Mouse (Mus musculus) liver, adult 2 months (tissue): ENCODE measurements around the gene Lpp. TPM values are rescaled to one million over a fixed set of nuclear protein-coding genes. Genes with fewer than 3 reads are reported as not detected.
A peak's percentile ranks its signal among the peaks of the same experiment; 100 is the strongest.

Experiments used
- DNase-seq: peaks from one replicate; pipeline ENCODE4 v3.0.0-alpha.2; 2011; ENCODE audit warnings: low read depth, low spot score; ENCODE audit errors: extremely low read depth
- H3K27ac ChIP-seq: fragments of 200-500 bp; replicated peaks from 2 replicates; pipeline ENCODE4 v1.5.1; 2012; ENCODE audit warnings: low read depth, mild to moderate bottlenecking, control low read depth, inconsistent platforms, low read length; ENCODE audit not compliant: insufficient read depth
- H3K27me3 ChIP-seq: fragments of 200-500 bp; 2 replicates; pipeline ENCODE4 v1.6.1; 2012; ENCODE audit warnings: mild to moderate bottlenecking, moderate library complexity, low read length, inconsistent platforms; ENCODE audit not compliant: control insufficient read depth, insufficient read depth
- H3K36me3 ChIP-seq: fragments of 200-500 bp; 2 replicates; pipeline ENCODE4 v1.6.1; 2012; ENCODE audit warnings: low read length, inconsistent platforms; ENCODE audit not compliant: control insufficient read depth, insufficient read depth
- H3K4me1 ChIP-seq: fragments of 200-500 bp; 2 replicates; pipeline ENCODE4 v1.6.1; 2011; ENCODE audit warnings: low read length; ENCODE audit not compliant: control insufficient read depth, insufficient read depth
- H3K4me3 ChIP-seq: fragments of 200-500 bp; 2 replicates; pipeline ENCODE4 v1.5.1; 2011; ENCODE audit warnings: low read depth, mild to moderate bottlenecking, control low read depth, low read length, moderate library complexity; ENCODE audit not compliant: insufficient read depth
- H3K79me2 ChIP-seq: fragments of 200-500 bp; 2 replicates; pipeline ENCODE4 v1.6.1; 2012; ENCODE audit warnings: inconsistent platforms, mild to moderate bottlenecking, low read length, moderate library complexity; ENCODE audit not compliant: control insufficient read depth, insufficient read depth
- H3K9ac ChIP-seq: fragments of 200-500 bp; 2 replicates; pipeline ENCODE4 v1.6.1; 2012; ENCODE audit warnings: low read depth, mild to moderate bottlenecking, control low read depth, inconsistent platforms, low read length
- CTCF ChIP-seq: fragments of 200-500 bp; IDR thresholded peaks from 2 replicates; pipeline ENCODE4 v1.5.1; 2011; ENCODE audit warnings: low read depth, low read length, control low read depth
- POLR2A ChIP-seq: fragments of 200-500 bp; IDR thresholded peaks from 2 replicates; pipeline ENCODE4 v1.6.1; 2011; ENCODE audit warnings: low read length, control low read depth; ENCODE audit not compliant: insufficient read depth; ENCODE audit errors: extremely low read depth
- WGBS: fragments of 180-500 bp; shearing (Covaris S2); methylation state at CpG from one replicate; pipeline ENCODE4 v1.1.7; 2018; 5-methylcytosine and 5-hydroxymethylcytosine counted together
- polyA plus RNA-seq: library from polyadenylated mRNA; depleted of rRNA; stranded (reverse); fragments of >200 nt; gene quantifications from 2 replicates; pipeline ENCODE4 v1.2.3, GENCODE M21; 2012
- total RNA-seq: library from RNA; depleted of rRNA; stranded (reverse); fragments of >200 nt; gene quantifications from 2 replicates; pipeline ENCODE4 v1.2.3, GENCODE M21; 2014

The Lpp gene
- total and polyA plus RNA-seq, 2 experiments = 7.5 to 23.0 TPM

DNA sequence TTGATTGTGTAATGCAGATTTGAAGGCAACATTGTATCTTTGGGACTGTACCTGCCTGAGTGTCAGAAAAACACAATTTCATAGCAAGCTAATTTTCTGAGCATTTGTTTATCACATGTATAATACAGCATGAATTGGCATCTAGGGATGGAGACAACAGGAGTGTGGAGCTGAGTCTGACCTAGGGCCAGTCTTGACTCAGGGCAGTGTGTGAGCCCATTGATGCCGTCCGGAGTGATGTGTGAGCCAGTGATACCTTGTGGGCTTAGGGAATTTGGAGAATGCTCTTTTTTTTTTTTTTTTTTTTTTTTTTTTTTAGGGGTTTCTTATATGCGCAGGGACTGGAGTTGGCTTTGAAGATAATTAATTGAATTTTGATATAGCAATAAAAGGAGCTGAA lies 174.3 kb downstream of the Lpp start:
- no peak overlapping the region for H3K4me3 ChIP-seq
- H3K27me3 ChIP-seq = no peaks in the 10 kb centered on the region
- WGBS = 96% methylated on average over 3 of the region's 3 CpGs
- H3K79me2 ChIP-seq = peaks cover 3% of the 10 kb centered on the region; the same call in 1 of the 2 replicates
- no peak for DNase-seq
- no peak overlapping the region for H3K27ac ChIP-seq
- H3K9ac ChIP-seq = no peak overlapping the region
- TF ChIP-seq POLR2A = no peak
- TF ChIP-seq CTCF = no peak
- H3K36me3 ChIP-seq = no peaks in the 10 kb centered on the region
- H3K4me1 ChIP-seq = no peaks in the 10 kb centered on the region

DNA sequence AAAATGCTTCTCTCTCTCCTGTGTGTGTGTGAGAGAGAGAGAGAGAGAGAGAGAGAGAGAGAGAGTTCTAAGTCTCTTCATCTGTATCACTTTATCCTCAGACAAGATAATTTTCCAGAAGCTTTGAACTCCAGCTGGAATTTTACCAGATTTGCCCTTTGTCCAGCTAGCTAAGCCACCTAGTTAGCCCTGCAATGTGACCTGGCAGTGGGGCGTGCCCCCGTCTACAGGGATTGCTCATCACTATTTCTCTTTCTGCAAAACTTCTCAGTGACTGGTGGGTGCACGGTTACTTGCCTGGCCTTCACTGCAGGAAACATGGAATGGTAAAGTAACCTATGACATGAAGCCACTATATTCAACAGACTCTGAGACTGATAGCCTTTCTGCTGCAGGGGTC lies 174.8 kb downstream of the Lpp start:
- peaks cover 3% of the 10 kb centered on the region; the same call in 1 of the 2 replicates for H3K79me2 ChIP-seq
- H3K4me3 ChIP-seq = no peak overlapping the region
- H3K9ac ChIP-seq = no peak overlapping the region
- DNase-seq = peak; percentile 28
- H3K27me3 ChIP-seq = no peaks in the 10 kb centered on the region
- TF ChIP-seq CTCF = no peak
- TF ChIP-seq POLR2A = no peak
- WGBS = 61% methylated on average over 3 of the region's 3 CpGs
- H3K27ac ChIP-seq = no peak overlapping the region
- H3K36me3 ChIP-seq = no peaks in the 10 kb centered on the region
- H3K4me1 ChIP-seq = no peaks in the 10 kb centered on the region

DNA sequence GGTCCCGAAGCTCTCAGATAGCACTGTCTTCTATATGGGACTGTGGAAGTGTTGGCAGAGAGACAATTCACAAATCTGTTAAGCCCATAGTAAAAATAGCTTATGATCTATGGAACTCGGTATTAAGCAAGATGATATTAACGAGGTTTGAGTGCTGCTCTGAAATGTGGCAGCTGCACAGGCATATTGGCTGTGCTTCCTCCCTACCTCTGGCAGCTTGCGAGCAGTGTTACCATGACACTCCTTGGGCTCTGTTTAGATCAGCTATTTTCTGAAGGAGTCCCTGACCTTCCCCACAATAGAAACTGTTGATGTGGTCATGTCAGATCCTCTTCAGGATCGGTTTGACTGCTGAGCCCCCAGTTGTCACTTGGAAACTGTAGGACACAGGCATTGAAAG lies 176.4 kb downstream of the Lpp start:
- TF ChIP-seq CTCF = no peak
- TF ChIP-seq POLR2A = no peak
- Histone ChIP-seq H3K4me1 (no peaks in the 10 kb centered on the region), H3K79me2 (peaks cover 3% of the 10 kb centered on the region; the same call in 1 of the 2 replicates), H3K4me3 (no peak overlapping the region), H3K27ac (no peak overlapping the region), H3K9ac (no peak overlapping the region), H3K27me3 (no peaks in the 10 kb centered on the region), H3K36me3 (no peaks in the 10 kb centered on the region)
- 82% methylated on average over 5 of the region's 5 CpGs for WGBS
- no peak for DNase-seq

DNA sequence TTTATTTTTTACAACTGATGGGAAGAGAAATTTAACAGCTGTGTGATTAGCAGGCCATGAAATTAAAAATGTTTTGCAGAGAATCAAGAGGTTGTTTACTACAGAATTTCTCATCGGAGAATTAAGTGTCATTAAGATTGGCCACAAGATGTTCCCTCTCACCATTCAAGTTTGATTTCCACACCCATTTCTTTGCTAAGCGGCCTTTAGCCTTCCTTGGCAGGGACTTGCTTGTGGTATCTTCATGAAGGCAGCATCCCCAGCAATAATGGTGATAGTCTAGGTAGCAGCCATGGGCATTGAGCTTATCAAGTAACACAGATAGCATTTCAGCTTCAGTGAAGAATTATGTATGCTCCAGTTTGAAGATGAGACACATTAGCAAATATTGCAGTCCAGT lies 183.7 kb downstream of the Lpp start:
- WGBS = 88% methylated on average over 2 of the region's 2 CpGs
- no peaks in the 10 kb centered on the region for H3K27me3 ChIP-seq
- no peaks in the 10 kb centered on the region for H3K4me1 ChIP-seq
- DNase-seq = no peak
- H3K36me3 ChIP-seq = no peaks in the 10 kb centered on the region
- H3K4me3 ChIP-seq = no peak overlapping the region
- H3K27ac ChIP-seq = no peak overlapping the region
- peaks cover 2% of the 10 kb centered on the region; the same call in 1 of the 2 replicates for H3K79me2 ChIP-seq
- TF ChIP-seq POLR2A = no peak
- TF ChIP-seq CTCF = no peak
- H3K9ac ChIP-seq = no peak overlapping the region

DNA sequence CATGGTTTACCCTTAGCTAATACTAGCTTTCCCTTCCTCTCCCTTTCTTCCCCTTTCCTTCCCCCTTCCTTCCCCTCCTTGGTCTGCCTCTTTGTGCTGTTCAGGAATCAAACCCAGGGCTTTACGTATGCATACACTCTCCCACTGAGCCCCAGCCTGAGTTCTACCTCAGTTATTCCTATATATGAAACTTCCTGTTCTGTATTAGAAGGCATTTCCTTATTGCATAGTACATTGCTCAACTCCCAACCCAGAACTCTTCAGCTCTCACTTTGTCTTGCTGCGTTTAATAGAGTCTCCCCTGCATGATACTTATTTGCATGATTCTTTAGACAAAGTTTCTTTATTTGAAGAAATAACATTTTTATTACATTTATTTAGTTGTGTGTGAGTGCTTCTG lies 184.5 kb downstream of the Lpp start:
- WGBS = 93% methylated on average over 2 of the region's 2 CpGs

DNA sequence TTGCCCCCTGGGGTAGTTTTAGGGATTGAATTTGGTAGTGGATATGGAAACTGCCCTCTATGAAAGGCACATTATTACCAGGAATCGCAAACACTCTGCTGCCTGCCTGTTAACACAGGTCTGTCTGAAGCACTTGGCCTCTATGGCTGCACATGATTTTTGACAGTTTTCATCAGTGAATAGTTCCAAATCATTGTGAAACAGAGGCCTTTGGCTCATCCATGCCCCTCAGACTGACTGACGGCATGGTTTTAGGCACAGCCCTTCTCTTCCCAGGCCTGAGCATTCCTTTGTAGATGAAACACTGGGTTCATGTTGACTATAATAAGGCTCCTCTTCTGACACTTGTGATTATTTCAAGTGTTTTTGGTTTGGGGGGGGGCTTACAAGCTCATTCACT lies 189.5 kb downstream of the Lpp start:
- Histone ChIP-seq H3K27ac (no peak overlapping the region), H3K9ac (no peak overlapping the region), H3K79me2 (peaks cover 2% of the 10 kb centered on the region; the same call in 1 of the 2 replicates), H3K27me3 (no peaks in the 10 kb centered on the region), H3K4me3 (no peak overlapping the region), H3K36me3 (no peaks in the 10 kb centered on the region), H3K4me1 (peaks cover 4% of the 10 kb centered on the region; the same call in 1 of the 2 replicates)
- TF ChIP-seq POLR2A = no peak
- DNase-seq = peak; percentile 73
- 54% methylated on average over 2 of the region's 2 CpGs for WGBS

More for the DNA sequence above, 184.5 kb downstream of the Lpp start:
- no peak for DNase-seq
- no peak for TF ChIP-seq CTCF
- Histone ChIP-seq H3K79me2 (peaks cover 2% of the 10 kb centered on the region; the same call in 1 of the 2 replicates), H3K36me3 (no peaks in the 10 kb centered on the region), H3K4me1 (no peaks in the 10 kb centered on the region; the same call in 1 of the 2 replicates), H3K4me3 (no peak overlapping the region), H3K27me3 (no peaks in the 10 kb centered on the region), H3K9ac (no peak overlapping the region), H3K27ac (no peak overlapping the region)
